In genomic region chr10:60202785-60203184, GRCm38 (mm10) we compare ENCODE assay signal across 8 mouse cellular contexts. TPM values are rescaled to one million over a fixed set of nuclear protein-coding genes. Genes with fewer than 3 reads are reported as not detected.
DNase-seq lines count a peak whose midpoint lies in the region; ATAC-seq lines count a peak whose summit lies in the region.

No protein-coding gene starts in this region.

- H3K36me3 ChIP-seq in embryonic facial prominence, embryonic 14.5 days (ENCODE audit: control insufficient read depth, insufficient read depth, low read length): no peaks in the 10 kb centered on the region
- H3K36me3 ChIP-seq in neural tube, embryonic 14.5 days (ENCODE audit: control insufficient read depth, insufficient read depth, low read length): no peaks in the 10 kb centered on the region

- 23% methylated on average over 4 of the region's 5 CpGs for WGBS in embryonic facial prominence, embryonic 14.5 days
- WGBS in neural tube, embryonic 14.5 days: 3% methylated on average over 5 of the region's 5 CpGs

- H3K9ac ChIP-seq in embryonic facial prominence, embryonic 14.5 days (ENCODE audit: low read depth, low read length): no peak overlapping the region
- H3K9ac ChIP-seq in neural tube, embryonic 14.5 days (replicated peaks; ENCODE audit: low read depth, low read length): no peak overlapping the region

- H3K27me3 ChIP-seq in embryonic facial prominence, embryonic 14.5 days (replicated peaks; ENCODE audit: control insufficient read depth, insufficient read depth, low read length): no peaks in the 10 kb centered on the region
- H3K27me3 ChIP-seq in neural tube, embryonic 14.5 days (ENCODE audit: control insufficient read depth, insufficient read depth, low read length): no peaks in the 10 kb centered on the region

- peaks cover 5% of the 10 kb centered on the region; the same call in 1 of the 2 replicates for H3K4me1 ChIP-seq in embryonic facial prominence, embryonic 14.5 days (ENCODE audit: control insufficient read depth, insufficient read depth, low read length)
- H3K4me1 ChIP-seq in neural tube, embryonic 14.5 days (ENCODE audit: control insufficient read depth, insufficient read depth, low read length): peaks cover 4% of the 10 kb centered on the region; the same call in 1 of the 2 replicates

- ATAC-seq in embryonic facial prominence, embryonic 14.5 days (ENCODE audit: low read depth): peak; percentile 80
- peak; percentile 87 for ATAC-seq in neural tube, embryonic 14.5 days (ENCODE audit: low read depth)

- H3K4me3 ChIP-seq in embryonic facial prominence, embryonic 14.5 days (ENCODE audit: low read depth, low read length): no peak overlapping the region
- H3K4me3 ChIP-seq in neural tube, embryonic 14.5 days (ENCODE audit: low read depth, low read length): no peak overlapping the region

- no peak overlapping the region for H3K4me2 ChIP-seq in embryonic facial prominence, embryonic 14.5 days (ENCODE audit: low read depth, low read length)
- H3K4me2 ChIP-seq in neural tube, embryonic 14.5 days (ENCODE audit: low read depth, low read length): no peak overlapping the region

- DNase-seq in left cerebral cortex, postnatal 4 days: peak; percentile 55
- no peak for DNase-seq in left cerebral cortex, adult 11 months (ENCODE audit: low spot score)
- DNase-seq in embryonic facial prominence, embryonic 14.5 days (ENCODE audit: low spot score): peak; percentile 58
- DNase-seq in layer of hippocampus, adult 9-11 months: peak; percentile 76
- DNase-seq in urinary bladder, adult 18-20 months (ENCODE audit: low spot score in 2 of 2): no peak
- no peak for DNase-seq in gastrocnemius, postnatal 25 days
- DNase-seq in kidney, postnatal 4 days: no peak

- peak overlapping the region; percentile 75 for H3K27ac ChIP-seq in embryonic facial prominence, embryonic 14.5 days (replicated peaks; ENCODE audit: low read depth, low read length)
- peak overlapping the region; percentile 74 for H3K27ac ChIP-seq in neural tube, embryonic 14.5 days (ENCODE audit: low read depth, low read length)

- H3K9me3 ChIP-seq in embryonic facial prominence, embryonic 14.5 days (ENCODE audit: control insufficient read depth, low read length): no peaks in the 10 kb centered on the region
- no peaks in the 10 kb centered on the region for H3K9me3 ChIP-seq in neural tube, embryonic 14.5 days (ENCODE audit: control insufficient read depth, low read length)

- intact Hi-C loops in left cerebral cortex, postnatal 4 days (cut with DNase I): no loop called here

RNA-seq across cellular contexts. Expression of gene Chst3, which starts 16.3 kb away (rescaled TPM):
- 1 to 10 TPM; 2.6 to 2.8 TPM for total RNA-seq in left cerebral cortex, postnatal 4 days (2021)
- 1.3 TPM in 2 replicates for polyA plus RNA-seq in embryonic facial prominence, embryonic 14.5 days (2014; fragmentation: Nextera tagmentation; extraction: Ambion mirVana)
- polyA plus RNA-seq in neural tube, embryonic 14.5 days (2014; fragmentation: Nextera tagmentation; extraction: Ambion mirVana): 0.79 and 1.8 TPM in 2 replicates
- under 1 TPM; 0.26 to 0.51 TPM for total RNA-seq in gastrocnemius, postnatal 25 days (2021)

Comparison
In these comparisons a context has a peak if more than half of its experiments do, and no peak if none do; other contexts are left out.
1. DNase-seq: peak in left cerebral cortex, postnatal 4 days (single experiment), embryonic facial prominence, embryonic 14.5 days (single experiment) and layer of hippocampus, adult 9-11 months (single experiment); none in left cerebral cortex, adult 11 months (single experiment), urinary bladder, adult 18-20 months (0 of 2), gastrocnemius, postnatal 25 days (single experiment) and kidney, postnatal 4 days (0 of 2).